In the genomic region with DNA sequence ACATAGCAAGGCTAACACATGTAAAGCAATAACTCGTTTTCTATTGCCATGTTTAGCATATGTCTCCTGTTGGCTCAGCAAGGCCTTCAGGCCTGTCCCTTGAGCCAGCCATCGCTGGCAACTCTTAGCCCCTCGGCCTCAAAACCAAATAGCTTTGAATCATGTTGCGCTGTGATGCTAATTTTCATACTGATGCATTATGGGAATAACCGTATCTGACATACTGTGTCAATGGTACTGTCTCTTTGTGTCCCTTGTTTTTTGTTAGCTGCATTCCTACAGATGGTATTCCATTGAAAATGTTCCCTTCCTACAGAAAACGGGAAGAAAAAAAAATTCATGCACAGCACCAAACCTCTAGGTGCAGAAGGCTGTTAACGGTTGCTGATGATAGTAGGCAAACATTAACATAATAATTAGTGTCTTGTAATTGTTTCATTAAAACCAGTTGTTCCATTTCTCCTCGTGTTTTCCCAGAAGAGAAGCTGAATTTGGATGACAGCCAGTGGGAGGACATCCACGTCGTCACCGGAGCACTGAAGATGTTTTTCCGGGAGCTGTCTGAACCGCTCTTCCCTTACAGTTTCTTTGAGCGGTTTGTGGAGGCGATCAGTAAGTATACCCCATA, we compare ENCODE assay signal across 9 mouse cellular contexts.
DNase-seq lines count a peak whose midpoint lies in the region; ATAC-seq and TF ChIP-seq lines count a peak whose summit lies in the region.
"Had no signal": no experiment of that assay in that cellular context is flagged by ENCODE, and none has a peak within 500 bp of the region (broad histone marks: within the 10 kb centered on the region; RNA-seq: fewer than 3 reads in every experiment).

No protein-coding gene starts in this region.

- WGBS in kidney, adult 2 months = 63% methylated on average over 15 of the region's 15 CpGs
- WGBS in kidney, embryonic 14.5 days = 79% methylated on average over 15 of the region's 15 CpGs
- WGBS in hindbrain, embryonic 15.5 days = 38% methylated on average over 15 of the region's 15 CpGs
- 64% methylated on average over 15 of the region's 15 CpGs for WGBS in midbrain, embryonic 13.5 days

- H3K4me3 ChIP-seq in kidney, adult 2 months (ENCODE audit: insufficient read depth, low read depth, low read length) = no peak overlapping the region
- H3K4me3 ChIP-seq in kidney, embryonic 14.5 days (ENCODE audit: low read length) = no peak overlapping the region
- no peak overlapping the region for H3K4me3 ChIP-seq in hindbrain, embryonic 15.5 days
- no peak overlapping the region for H3K4me3 ChIP-seq in midbrain, embryonic 13.5 days (replicated peaks)
- H3K4me3 ChIP-seq: limb, embryonic 13.5 days had no signal

- H3K4me2 ChIP-seq in kidney, embryonic 14.5 days (replicated peaks; ENCODE audit: low read depth, low read length) = no peak overlapping the region
- H3K4me2 ChIP-seq in hindbrain, embryonic 15.5 days = peak overlapping the region; percentile 33
- no peak overlapping the region for H3K4me2 ChIP-seq in midbrain, embryonic 13.5 days (replicated peaks)
- H3K4me2 ChIP-seq: limb, embryonic 13.5 days had no signal

- TF ChIP-seq CTCF in kidney, adult 2 months (conservative IDR thresholded peaks at IDR 0.05; ENCODE audit: insufficient read depth, insufficient read length, low read depth, low read length) = no peak

- no peak overlapping the region for H3K9ac ChIP-seq in kidney, embryonic 14.5 days (ENCODE audit: low read depth, low read length)
- no peak overlapping the region for H3K9ac ChIP-seq in hindbrain, embryonic 15.5 days
- no peak overlapping the region for H3K9ac ChIP-seq in midbrain, embryonic 13.5 days (replicated peaks)
- H3K9ac ChIP-seq: limb, embryonic 13.5 days had no signal

- H3K9me3 ChIP-seq in kidney, embryonic 14.5 days (ENCODE audit: control insufficient read depth, low read length) = no peaks in the 10 kb centered on the region
- no peaks in the 10 kb centered on the region for H3K9me3 ChIP-seq in hindbrain, embryonic 15.5 days
- no peaks in the 10 kb centered on the region for H3K9me3 ChIP-seq in midbrain, embryonic 13.5 days
- H3K9me3 ChIP-seq: G1E; limb, embryonic 13.5 days had no signal

- ATAC-seq in kidney, embryonic 14.5 days (ENCODE audit: low FRiP score, low TSS enrichment) = no peak
- peak; percentile 63; the same call in 1 of the 2 replicates for ATAC-seq in hindbrain, embryonic 15.5 days (ENCODE audit: low FRiP score, low read depth)
- peak; percentile 78 for ATAC-seq in midbrain, embryonic 13.5 days

- peaks cover 3% of the 10 kb centered on the region; the same call in 1 of the 2 replicates for H3K4me1 ChIP-seq in kidney, adult 2 months (ENCODE audit: control insufficient read depth, insufficient read depth, low read length)
- no peaks in the 10 kb centered on the region for H3K4me1 ChIP-seq in kidney, embryonic 14.5 days (ENCODE audit: control insufficient read depth, insufficient read depth, low read length)
- H3K4me1 ChIP-seq in hindbrain, embryonic 15.5 days (replicated peaks) = peaks cover 20% of the 10 kb centered on the region; the same call in 1 of the 2 replicates
- H3K4me1 ChIP-seq in midbrain, embryonic 13.5 days (replicated peaks) = peaks cover 18% of the 10 kb centered on the region
- H3K4me1 ChIP-seq: limb, embryonic 13.5 days had no signal

- DNase-seq in kidney, adult 2 months = peak; percentile 85
- peak; percentile 15 to 30 for DNase-seq in heart, postnatal 10 days
- DNase-seq in T-cell, adult 2 months (ENCODE audit: low spot score) = no peak
- no peak for DNase-seq in thymus, postnatal 0 days (ENCODE audit: low spot score)

- no peak for TF ChIP-seq POLR2A in kidney, adult 2 months (IDR thresholded peaks at IDR 0.05; ENCODE audit: low read depth, low read length)

- peak overlapping the region; percentile 69 for H3K27ac ChIP-seq in kidney, adult 2 months (ENCODE audit: insufficient read depth, low read depth, low read length)
- no peak overlapping the region for H3K27ac ChIP-seq in kidney, embryonic 14.5 days (ENCODE audit: low read depth, low read length)
- H3K27ac ChIP-seq in hindbrain, embryonic 15.5 days (replicated peaks) = peak overlapping the region; percentile 65
- no peak overlapping the region for H3K27ac ChIP-seq in midbrain, embryonic 13.5 days
- H3K27ac ChIP-seq: limb, embryonic 13.5 days had no signal

- H3K36me3 ChIP-seq in kidney, adult 2 months (ENCODE audit: control insufficient read depth, insufficient read depth, low read length) = no peaks in the 10 kb centered on the region
- H3K36me3 ChIP-seq in kidney, embryonic 14.5 days (ENCODE audit: control insufficient read depth, insufficient read depth, low read length) = no peaks in the 10 kb centered on the region
- no peaks in the 10 kb centered on the region for H3K36me3 ChIP-seq in hindbrain, embryonic 15.5 days
- H3K36me3 ChIP-seq in midbrain, embryonic 13.5 days = no peaks in the 10 kb centered on the region
- H3K36me3 ChIP-seq: G1E; limb, embryonic 13.5 days had no signal

- intact Hi-C loops in heart, postnatal 10 days (cut with DNase I) = no loop called here

- no peaks in the 10 kb centered on the region for H3K27me3 ChIP-seq in kidney, adult 2 months (replicated peaks; ENCODE audit: control insufficient read depth, insufficient read depth, low read length)
- H3K27me3 ChIP-seq in kidney, embryonic 14.5 days (ENCODE audit: control insufficient read depth, insufficient read depth, low read length) = no peaks in the 10 kb centered on the region
- no peaks in the 10 kb centered on the region for H3K27me3 ChIP-seq in hindbrain, embryonic 15.5 days
- H3K27me3 ChIP-seq in midbrain, embryonic 13.5 days = no peaks in the 10 kb centered on the region
- H3K27me3 ChIP-seq: limb, embryonic 13.5 days had no signal

Comparison
In these comparisons a context has a peak if more than half of its experiments do, and no peak if none do; other contexts are left out.
1. H3K27ac ChIP-seq: peak in kidney, adult 2 months (single experiment) and hindbrain, embryonic 15.5 days (single experiment); none in kidney, embryonic 14.5 days (single experiment) and midbrain, embryonic 13.5 days (single experiment).
2. DNase-seq: peak in kidney, adult 2 months (single experiment) and heart, postnatal 10 days (2 of 2); none in T-cell, adult 2 months (single experiment) and thymus, postnatal 0 days (single experiment).